Mouse (Mus musculus): ENCODE data around the gene Msx2. TPM values are rescaled to one million over a fixed set of nuclear protein-coding genes. Genes with fewer than 3 reads are reported as not detected.
A peak's percentile ranks its signal among the peaks of the same experiment; 100 is the strongest.

Msx2 gene
- polyA plus RNA-seq, 1 experiment from 2014 or later, result 1.9 TPM

DNA sequence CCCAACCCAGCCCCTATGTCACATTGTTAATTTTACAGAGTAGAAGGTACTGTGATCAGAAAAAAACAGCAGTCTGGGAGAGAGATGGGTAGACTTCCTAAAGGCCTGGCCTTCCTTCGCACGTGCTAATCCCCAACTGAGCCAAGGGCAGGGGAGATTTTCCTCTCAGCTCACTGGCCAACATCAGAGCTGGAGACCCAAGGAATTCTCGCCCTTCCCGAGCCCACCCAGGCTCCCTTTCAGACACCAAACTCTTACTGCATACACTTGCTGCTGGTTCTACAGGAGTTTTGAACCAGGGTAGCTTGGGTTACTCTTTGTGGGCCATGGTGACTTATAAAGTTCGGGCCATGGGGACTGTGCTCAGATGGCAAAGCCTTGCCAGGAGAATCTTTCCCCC, 3.1 kb downstream of the Msx2 start:
- no peaks in the 10 kb centered on the region for H3K36me3 ChIP-seq (ENCODE audit: control insufficient read depth, insufficient read depth)
- H3K4me3 ChIP-seq (ENCODE audit: low read length), result no peak overlapping the region
- no peak overlapping the region for H3K9ac ChIP-seq (ENCODE audit: low read length)
- ATAC-seq (replicated peaks; ENCODE audit: extremely low read depth, insufficient read depth, low FRiP score), result no peak
- H3K9me3 ChIP-seq (replicated peaks; ENCODE audit: control insufficient read depth, low read length), result no peaks in the 10 kb centered on the region
- WGBS, result 58% methylated on average over 5 of the region's 5 CpGs
- no peaks in the 10 kb centered on the region; the same call in none of the 2 replicates for H3K4me1 ChIP-seq (ENCODE audit: control insufficient read depth, insufficient read depth, low read length)
- H3K27ac ChIP-seq (ENCODE audit: low read length), result no peak overlapping the region
- H3K4me2 ChIP-seq (ENCODE audit: low read depth, low read length), result no peak overlapping the region
- peaks cover 72% of the 10 kb centered on the region for H3K27me3 ChIP-seq (ENCODE audit: control insufficient read depth, insufficient read depth, low read length)

DNA sequence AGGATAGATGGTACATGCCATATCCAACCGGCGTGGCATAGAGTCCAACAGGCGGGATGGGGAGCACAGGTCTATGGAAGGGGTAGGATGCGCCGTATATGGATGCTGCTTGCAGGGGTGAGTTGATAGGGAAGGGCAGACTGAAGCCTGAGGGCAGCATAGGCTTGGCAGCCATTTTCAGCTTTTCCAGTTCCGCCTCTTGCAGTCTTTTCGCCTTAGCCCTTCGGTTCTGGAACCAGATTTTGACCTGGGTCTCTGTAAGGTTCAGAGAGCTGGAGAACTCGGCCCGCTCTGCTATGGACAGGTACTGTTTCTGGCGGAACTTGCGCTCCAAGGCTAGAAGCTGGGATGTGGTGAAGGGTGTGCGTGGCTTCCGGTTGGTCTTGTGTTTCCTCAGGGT, 4.7 kb downstream of the Msx2 start:
- no peak overlapping the region for H3K9ac ChIP-seq (ENCODE audit: low read length)
- H3K4me1 ChIP-seq (ENCODE audit: control insufficient read depth, insufficient read depth, low read length), result no peaks in the 10 kb centered on the region; the same call in none of the 2 replicates
- H3K4me2 ChIP-seq (ENCODE audit: low read depth, low read length), result no peak overlapping the region
- WGBS, result 62% methylated on average over 14 of the region's 14 CpGs
- H3K9me3 ChIP-seq (replicated peaks; ENCODE audit: control insufficient read depth, low read length), result no peaks in the 10 kb centered on the region
- H3K36me3 ChIP-seq (ENCODE audit: control insufficient read depth, insufficient read depth), result no peaks in the 10 kb centered on the region
- no peak overlapping the region for H3K27ac ChIP-seq (ENCODE audit: low read length)
- no peak overlapping the region for H3K4me3 ChIP-seq (ENCODE audit: low read length)
- no peak for ATAC-seq (replicated peaks; ENCODE audit: extremely low read depth, insufficient read depth, low FRiP score)
- peaks cover 69% of the 10 kb centered on the region for H3K27me3 ChIP-seq (ENCODE audit: control insufficient read depth, insufficient read depth, low read length)

DNA sequence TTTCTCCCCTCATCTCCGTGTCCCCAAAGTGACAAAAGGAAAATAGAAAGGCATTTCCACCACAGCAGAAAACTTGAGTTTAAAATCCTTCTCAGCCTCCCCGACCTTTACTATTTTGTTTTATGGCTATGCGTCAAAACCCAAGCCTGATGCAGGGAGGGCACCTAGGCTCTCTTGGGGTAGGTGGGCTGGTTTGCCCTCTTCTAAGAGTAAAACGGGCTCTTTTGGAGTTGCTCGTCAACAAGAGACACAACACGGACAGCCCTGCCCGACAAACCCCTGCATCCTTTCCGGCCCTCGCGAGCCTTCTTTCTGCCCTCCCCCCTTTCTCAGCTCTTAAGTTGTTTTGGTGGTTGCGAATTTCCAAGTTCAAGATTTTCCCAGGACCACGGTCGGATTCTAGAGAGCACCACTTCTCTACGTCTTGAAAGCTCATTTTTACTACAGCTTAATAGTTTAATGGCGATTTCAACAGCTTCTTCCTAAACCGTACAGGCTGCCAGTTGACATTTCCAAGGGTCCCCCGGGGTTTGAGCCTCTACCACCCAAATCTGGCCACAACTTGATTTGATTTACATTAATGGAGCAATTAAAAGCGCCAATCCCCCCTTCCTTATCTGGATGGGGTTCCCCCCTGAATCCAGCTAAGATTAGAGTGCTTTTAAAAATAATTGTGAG, 6.5 kb downstream of the Msx2 start:
- Histone ChIP-seq H3K27ac (ENCODE audit: low read length) (no peak overlapping the region), H3K4me3 (ENCODE audit: low read length) (no peak overlapping the region), H3K36me3 (ENCODE audit: control insufficient read depth, insufficient read depth) (no peaks in the 10 kb centered on the region), H3K27me3 (ENCODE audit: control insufficient read depth, insufficient read depth, low read length) (peaks cover 70% of the 10 kb centered on the region), H3K4me2 (ENCODE audit: low read depth, low read length) (peak overlapping the region; percentile 55), H3K9ac (ENCODE audit: low read length) (no peak overlapping the region), H3K4me1 (ENCODE audit: control insufficient read depth, insufficient read depth, low read length) (peaks cover 7% of the 10 kb centered on the region), H3K9me3 (replicated peaks; ENCODE audit: control insufficient read depth, low read length) (no peaks in the 10 kb centered on the region)
- WGBS, result 16% methylated on average over 18 of the region's 18 CpGs
- no peak for ATAC-seq (replicated peaks; ENCODE audit: extremely low read depth, insufficient read depth, low FRiP score)

DNA sequence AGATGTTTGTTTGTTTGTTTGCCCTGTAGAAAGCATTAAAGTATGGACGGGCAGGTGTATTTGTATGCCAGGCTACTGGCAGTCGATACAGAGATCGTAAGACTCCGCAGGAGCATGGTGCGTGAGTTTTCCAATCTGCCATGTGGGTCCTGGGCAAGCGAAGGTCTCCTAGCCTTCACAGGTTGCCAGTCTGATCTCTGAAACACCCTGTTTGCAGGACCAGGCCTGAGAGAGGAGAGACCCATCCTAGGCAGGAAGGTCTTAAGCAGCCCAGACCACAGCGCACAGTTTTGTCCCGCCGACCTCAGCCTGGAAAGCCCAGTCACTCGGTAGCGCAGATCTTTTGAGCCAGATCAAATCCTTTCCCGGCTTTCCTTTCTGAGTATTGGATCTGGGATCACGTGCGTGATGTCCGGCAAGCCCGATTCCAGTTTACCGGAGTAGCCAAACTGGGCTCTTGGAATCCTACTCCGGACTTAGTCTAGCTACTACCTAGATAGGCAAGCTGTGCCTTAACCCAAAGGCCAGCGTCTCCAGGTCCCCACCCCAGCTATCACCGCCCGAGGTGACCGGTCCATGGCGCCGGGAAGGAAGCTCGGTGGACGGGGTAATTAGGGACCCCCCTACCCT, 7.6 kb downstream of the Msx2 start:
- Histone ChIP-seq H3K4me3 (ENCODE audit: low read length) (peak overlapping the region; percentile 39), H3K4me2 (ENCODE audit: low read depth, low read length) (peak overlapping the region; percentile 55), H3K27me3 (ENCODE audit: control insufficient read depth, insufficient read depth, low read length) (peaks cover 70% of the 10 kb centered on the region), H3K36me3 (ENCODE audit: control insufficient read depth, insufficient read depth) (no peaks in the 10 kb centered on the region), H3K27ac (ENCODE audit: low read length) (no peak overlapping the region), H3K9me3 (replicated peaks; ENCODE audit: control insufficient read depth, low read length) (no peaks in the 10 kb centered on the region), H3K4me1 (ENCODE audit: control insufficient read depth, insufficient read depth, low read length) (peaks cover 7% of the 10 kb centered on the region), H3K9ac (ENCODE audit: low read length) (no peak overlapping the region)
- no peak for ATAC-seq (replicated peaks; ENCODE audit: extremely low read depth, insufficient read depth, low FRiP score)
- WGBS, result 9% methylated on average over 26 of the region's 26 CpGs

DNA sequence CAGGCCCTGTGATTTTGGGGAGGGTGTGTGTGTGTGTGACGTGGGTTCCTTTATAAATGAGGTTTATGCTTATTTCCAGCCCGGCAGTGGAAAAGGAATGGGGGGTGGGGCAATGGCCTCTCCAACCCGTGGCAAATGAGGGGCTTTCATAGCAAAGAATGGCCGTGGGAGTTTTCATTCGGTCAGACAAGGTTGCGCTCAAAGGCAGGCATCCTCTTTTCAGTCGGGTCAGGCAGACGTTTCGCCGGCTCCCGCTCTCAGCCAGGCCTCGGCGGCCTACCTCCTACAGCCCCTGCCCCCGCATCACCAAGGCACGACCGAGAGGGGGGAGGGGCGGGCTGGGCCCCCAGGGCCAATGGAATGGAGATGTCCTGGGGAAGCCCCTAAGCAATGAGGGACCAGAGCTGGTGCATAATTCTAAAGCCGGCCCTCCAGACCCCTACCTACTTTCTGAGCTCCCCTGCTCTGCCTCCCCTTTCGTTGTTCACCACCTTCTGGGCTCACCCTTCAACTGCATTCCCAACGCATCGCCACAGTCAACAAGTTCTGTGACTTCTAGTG, 8.4 kb downstream of the Msx2 start:
- no peak overlapping the region for H3K4me3 ChIP-seq (ENCODE audit: low read length)
- H3K27ac ChIP-seq (ENCODE audit: low read length), result no peak overlapping the region
- H3K27me3 ChIP-seq (ENCODE audit: control insufficient read depth, insufficient read depth, low read length), result peaks cover 72% of the 10 kb centered on the region
- H3K9me3 ChIP-seq (replicated peaks; ENCODE audit: control insufficient read depth, low read length), result no peaks in the 10 kb centered on the region
- no peak for ATAC-seq (replicated peaks; ENCODE audit: extremely low read depth, insufficient read depth, low FRiP score)
- WGBS, result 12% methylated on average over 21 of the region's 21 CpGs
- no peak overlapping the region for H3K9ac ChIP-seq (ENCODE audit: low read length)
- H3K4me1 ChIP-seq (ENCODE audit: control insufficient read depth, insufficient read depth, low read length), result peaks cover 7% of the 10 kb centered on the region
- no peak overlapping the region for H3K4me2 ChIP-seq (ENCODE audit: low read depth, low read length)
- H3K36me3 ChIP-seq (ENCODE audit: control insufficient read depth, insufficient read depth), result no peaks in the 10 kb centered on the region

DNA sequence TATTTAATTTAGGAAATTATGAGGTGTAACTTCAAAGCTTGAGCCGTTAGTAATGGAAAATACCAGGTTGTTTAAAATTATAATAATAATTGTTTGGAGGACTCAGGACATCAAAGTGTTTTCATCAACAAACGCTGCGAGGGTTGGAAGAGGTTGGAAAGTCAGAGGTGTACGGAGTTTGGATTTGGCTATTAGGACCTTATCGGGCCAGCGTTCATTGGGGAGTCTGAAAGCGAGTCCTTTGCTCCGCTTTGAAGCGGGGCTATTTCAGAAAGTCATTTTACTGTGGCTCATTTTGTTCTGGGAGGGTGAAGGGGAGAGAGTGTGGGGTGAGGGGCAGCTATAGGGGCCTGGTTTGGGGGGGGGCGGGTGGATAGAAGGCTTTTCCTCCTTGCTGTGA, 8.9 kb downstream of the Msx2 start:
- Histone ChIP-seq H3K27me3 (ENCODE audit: control insufficient read depth, insufficient read depth, low read length) (peaks cover 70% of the 10 kb centered on the region), H3K4me1 (ENCODE audit: control insufficient read depth, insufficient read depth, low read length) (peaks cover 7% of the 10 kb centered on the region), H3K36me3 (ENCODE audit: control insufficient read depth, insufficient read depth) (no peaks in the 10 kb centered on the region), H3K4me3 (ENCODE audit: low read length) (no peak overlapping the region), H3K9ac (ENCODE audit: low read length) (no peak overlapping the region), H3K9me3 (replicated peaks; ENCODE audit: control insufficient read depth, low read length) (no peaks in the 10 kb centered on the region), H3K4me2 (ENCODE audit: low read depth, low read length) (no peak overlapping the region), H3K27ac (ENCODE audit: low read length) (no peak overlapping the region)
- 27% methylated on average over 10 of the region's 10 CpGs for WGBS
- no peak for ATAC-seq (replicated peaks; ENCODE audit: extremely low read depth, insufficient read depth, low FRiP score)

DNA sequence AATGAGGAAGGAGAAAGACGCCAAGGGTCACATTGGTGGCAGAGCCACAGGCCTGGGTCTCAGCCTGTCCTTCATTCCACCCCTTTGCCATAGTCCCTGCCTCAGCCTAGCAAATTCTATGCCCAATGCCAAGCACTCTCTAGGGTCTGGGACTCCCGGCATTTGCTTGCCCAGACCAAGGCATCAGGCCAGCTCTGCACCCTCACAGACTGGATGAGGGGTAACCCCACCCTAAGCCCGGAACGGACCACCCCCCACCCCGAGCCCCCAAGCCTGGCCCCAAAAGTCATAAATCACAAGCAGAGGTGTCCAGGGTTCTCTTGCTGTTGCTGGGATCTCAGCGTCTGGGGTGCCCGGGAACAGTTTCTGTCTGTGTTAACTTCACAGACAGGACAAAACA, 9.8 kb downstream of the Msx2 start:
- Histone ChIP-seq H3K4me2 (ENCODE audit: low read depth, low read length) (no peak overlapping the region; the same call in 1 of the 2 replicates), H3K4me3 (ENCODE audit: low read length) (peak overlapping the region; percentile 48), H3K9me3 (replicated peaks; ENCODE audit: control insufficient read depth, low read length) (no peaks in the 10 kb centered on the region), H3K9ac (ENCODE audit: low read length) (no peak overlapping the region), H3K36me3 (ENCODE audit: control insufficient read depth, insufficient read depth) (no peaks in the 10 kb centered on the region), H3K27ac (ENCODE audit: low read length) (no peak overlapping the region), H3K4me1 (ENCODE audit: control insufficient read depth, insufficient read depth, low read length) (peaks cover 7% of the 10 kb centered on the region), H3K27me3 (ENCODE audit: control insufficient read depth, insufficient read depth, low read length) (peaks cover 65% of the 10 kb centered on the region)
- WGBS, result 5% methylated on average over 7 of the region's 7 CpGs
- no peak for ATAC-seq (replicated peaks; ENCODE audit: extremely low read depth, insufficient read depth, low FRiP score)

DNA sequence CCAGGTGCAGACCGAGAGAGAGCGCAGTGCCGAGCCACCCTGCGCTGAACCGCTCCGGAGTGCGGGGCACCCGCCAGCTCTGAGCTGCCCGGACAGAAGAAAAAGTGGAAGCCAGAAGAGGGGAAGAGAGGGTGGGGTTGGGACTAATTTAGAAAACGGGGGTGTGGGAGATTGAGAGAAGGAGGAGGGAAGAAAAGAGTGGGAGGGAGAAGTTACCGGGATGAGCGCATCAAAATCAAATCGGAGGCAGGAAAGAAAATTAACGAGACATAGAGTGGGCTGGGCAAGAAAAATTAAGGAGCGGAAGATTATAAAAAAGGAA, 10.3 kb downstream of the Msx2 start:
- no peaks in the 10 kb centered on the region for H3K36me3 ChIP-seq (ENCODE audit: control insufficient read depth, insufficient read depth)
- under 1% methylated on average over 15 of the region's 15 CpGs for WGBS
- H3K4me3 ChIP-seq (ENCODE audit: low read length), result peak overlapping the region; percentile 48
- peak overlapping the region; percentile 73 for H3K4me2 ChIP-seq (ENCODE audit: low read depth, low read length)
- H3K9ac ChIP-seq (ENCODE audit: low read length), result peak overlapping the region; percentile 55
- H3K9me3 ChIP-seq (replicated peaks; ENCODE audit: control insufficient read depth, low read length), result no peaks in the 10 kb centered on the region
- peaks cover 62% of the 10 kb centered on the region for H3K27me3 ChIP-seq (ENCODE audit: control insufficient read depth, insufficient read depth, low read length)
- H3K4me1 ChIP-seq (ENCODE audit: control insufficient read depth, insufficient read depth, low read length), result peaks cover 7% of the 10 kb centered on the region
- H3K27ac ChIP-seq (ENCODE audit: low read length), result no peak overlapping the region
- ATAC-seq (replicated peaks; ENCODE audit: extremely low read depth, insufficient read depth, low FRiP score), result no peak

DNA sequence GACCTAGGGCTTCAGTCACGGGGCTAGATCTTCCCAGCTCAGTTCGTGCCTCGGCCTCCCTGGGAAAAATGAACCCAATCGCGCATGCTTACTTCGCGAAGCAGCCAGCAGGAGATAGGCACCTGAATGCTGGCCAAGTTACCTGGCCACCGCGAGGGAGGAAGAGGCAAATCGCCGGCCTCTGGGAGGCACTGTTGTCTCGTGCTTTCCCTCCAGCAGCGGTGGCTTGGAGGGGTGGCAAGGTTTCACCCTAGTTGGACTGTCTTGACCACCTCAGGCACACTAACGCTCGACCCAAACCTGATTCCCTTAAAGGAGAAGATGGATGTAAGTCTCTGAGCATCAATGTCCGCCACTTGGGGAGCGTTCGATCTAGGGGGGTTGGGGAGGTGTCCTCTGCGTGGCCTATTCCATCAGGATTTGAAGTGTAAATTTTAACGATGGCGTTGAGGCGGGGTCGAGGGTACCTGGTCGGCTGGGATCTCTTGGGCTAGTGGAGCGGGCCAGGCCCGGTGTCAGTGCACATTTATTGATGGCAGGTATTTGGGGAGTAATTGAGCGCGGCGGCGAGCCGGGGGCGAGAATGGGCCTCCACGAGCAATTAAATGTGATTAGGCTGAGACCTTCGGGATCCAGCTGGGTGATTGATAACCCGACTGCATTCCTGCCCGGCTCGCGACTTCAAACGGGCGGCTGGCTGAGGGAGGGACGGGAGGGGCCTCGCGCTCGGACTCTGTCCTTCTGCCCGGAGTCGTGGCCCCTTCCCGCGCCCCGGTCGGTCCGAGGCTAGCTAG, 10.8 kb downstream of the Msx2 start:
- Histone ChIP-seq H3K36me3 (ENCODE audit: control insufficient read depth, insufficient read depth) (no peaks in the 10 kb centered on the region), H3K9ac (ENCODE audit: low read length) (peak overlapping the region; percentile 55), H3K27ac (ENCODE audit: low read length) (no peak overlapping the region), H3K4me1 (ENCODE audit: control insufficient read depth, insufficient read depth, low read length) (peaks cover 7% of the 10 kb centered on the region), H3K4me2 (ENCODE audit: low read depth, low read length) (peak overlapping the region; percentile 73), H3K4me3 (ENCODE audit: low read length) (peak overlapping the region; percentile 48), H3K9me3 (replicated peaks; ENCODE audit: control insufficient read depth, low read length) (no peaks in the 10 kb centered on the region), H3K27me3 (ENCODE audit: control insufficient read depth, insufficient read depth, low read length) (peaks cover 62% of the 10 kb centered on the region)
- ATAC-seq (replicated peaks; ENCODE audit: extremely low read depth, insufficient read depth, low FRiP score), result no peak
- WGBS, result under 1% methylated on average over 51 of the region's 51 CpGs
